Mouse (Mus musculus) midbrain, embryonic 16.5 days (tissue): ENCODE measurements around the gene Sall4. TPM values are rescaled to one million over a fixed set of nuclear protein-coding genes. Genes with fewer than 3 reads are reported as not detected.
A peak's percentile ranks its signal among the peaks of the same experiment; 100 is the strongest.

Experiments
- ATAC-seq: fragments of 200-750 bp; cut with Nextera tagmentation; 2 replicates; pipeline ENCODE4 v1.8.0; 2017; ENCODE audit warnings: moderate TSS enrichment
- H3K27ac ChIP-seq: fragments of 300-500 bp; sonication (generic); 2 replicates; pipeline ENCODE4 v1.5.1; 2014; ENCODE audit warnings: mild to moderate bottlenecking, low read length, mixed read lengths
- H3K27me3 ChIP-seq: fragments of 300-500 bp; sonication (generic); 2 replicates; pipeline ENCODE4 v1.6.1; 2014; ENCODE audit warnings: low read depth, low read length, mixed read lengths; ENCODE audit not compliant: control insufficient read depth, insufficient read depth
- H3K36me3 ChIP-seq: fragments of 300-500 bp; sonication (generic); 2 replicates; pipeline ENCODE4 v1.6.1; 2014; ENCODE audit warnings: mild to moderate bottlenecking, low read length, moderate library complexity, mixed read lengths; ENCODE audit not compliant: control insufficient read depth, insufficient read depth
- H3K4me1 ChIP-seq: fragments of 300-500 bp; sonication (generic); 2 replicates; pipeline ENCODE4 v1.6.1; 2014; ENCODE audit warnings: mild to moderate bottlenecking, low read length, mixed read lengths; ENCODE audit not compliant: control insufficient read depth, insufficient read depth
- H3K4me2 ChIP-seq: fragments of 300-500 bp; sonication (generic); 2 replicates; pipeline ENCODE4 v1.6.1; 2014; ENCODE audit warnings: mild to moderate bottlenecking, low read length, mixed read lengths
- H3K4me3 ChIP-seq: fragments of 300-500 bp; sonication (generic); 2 replicates; pipeline ENCODE4 v1.5.1; 2014; ENCODE audit warnings: low read depth, mild to moderate bottlenecking, low read length, moderate library complexity, mixed read lengths
- H3K9ac ChIP-seq: fragments of 300-500 bp; sonication (generic); 2 replicates; pipeline ENCODE4 v1.6.1; 2014; ENCODE audit warnings: low read depth, low read length, mixed read lengths
- H3K9me3 ChIP-seq: fragments of 300-500 bp; sonication (generic); replicated peaks from 2 replicates; pipeline ENCODE4 v1.6.1; 2014; ENCODE audit warnings: mild to moderate bottlenecking, low read length, mixed read lengths; ENCODE audit not compliant: control insufficient read depth, poor library complexity, severe bottlenecking
- WGBS: fragments of 180-500 bp; shearing (Covaris S2); extraction: QIAGEN DNeasy Blood & Tissue Kit; methylation state at CpG from one replicate; pipeline ENCODE4 v1.1.7; 2014; 5-methylcytosine and 5-hydroxymethylcytosine counted together
- polyA plus RNA-seq: library from polyadenylated mRNA; unstranded; fragments of >200 nt; fragmentation: Nextera tagmentation; extraction: Ambion mirVana; gene quantifications from 2 replicates; pipeline ENCODE4 v1.2.1, GENCODE M21; 2015

The Sall4 gene
- 0.84 and 1.9 TPM in 2 replicates for polyA plus RNA-seq

DNA sequence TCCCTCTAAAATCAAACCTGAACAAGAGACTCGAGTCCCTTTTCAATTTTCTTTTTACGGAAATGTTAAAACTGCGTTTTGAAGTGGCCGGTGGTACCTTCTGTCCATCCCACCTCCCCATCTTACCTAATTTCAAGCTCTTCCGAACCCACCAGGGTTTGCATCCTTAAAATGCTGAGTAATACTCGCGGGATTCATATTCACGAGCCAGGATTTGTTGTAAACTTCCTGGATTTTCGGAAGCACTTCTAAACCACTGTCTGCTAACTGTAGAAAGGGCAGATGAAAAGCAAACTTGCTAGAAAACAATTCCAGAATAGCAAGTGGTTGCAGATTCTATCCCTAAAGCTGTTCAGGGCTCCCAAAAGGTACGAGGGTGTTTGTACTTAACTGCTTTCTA, at the start of gene Sall4:
TSS of gene Sall4 (minus strand) at position 362 of the 400 bp plus-strand sequence.
- H3K9ac ChIP-seq = peak within 1 kb of the TSS; percentile 53
- peak within 1 kb of the TSS; percentile 82 for H3K4me2 ChIP-seq
- peaks cover 13% of the 10 kb centered on the region for H3K27me3 ChIP-seq
- H3K4me1 ChIP-seq = peaks cover 29% of the 10 kb centered on the region
- 10% methylated on average over 10 of the region's 10 CpGs for WGBS
- H3K36me3 ChIP-seq = no peaks in the 10 kb centered on the region
- no peak for ATAC-seq
- no peak within 1 kb of the TSS for H3K27ac ChIP-seq
- peak within 1 kb of the TSS; percentile 44 for H3K4me3 ChIP-seq
- no peaks in the 10 kb centered on the region for H3K9me3 ChIP-seq

DNA sequence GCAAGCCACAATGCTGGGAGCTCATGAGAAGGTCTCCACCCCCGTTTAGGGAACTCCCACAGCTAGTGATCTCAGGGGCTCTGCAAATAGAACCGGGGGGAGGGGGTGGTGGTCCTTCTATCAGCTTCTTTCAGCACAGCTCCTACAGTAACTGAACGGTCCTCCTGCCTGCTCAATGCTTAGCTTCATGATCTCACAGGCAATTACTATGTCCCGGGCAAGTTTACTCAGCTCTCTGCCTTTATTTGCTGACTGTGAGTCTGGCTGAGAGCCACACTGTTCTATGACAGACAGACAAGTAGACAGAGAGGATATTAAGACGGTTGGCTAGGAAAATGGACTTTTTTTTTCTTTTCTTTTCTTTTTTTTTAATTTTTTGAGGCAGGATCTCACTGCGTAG, 45.5 kb upstream of the Sall4 start:
- Histone ChIP-seq H3K4me3 (no peak overlapping the region), H3K27ac (no peak overlapping the region), H3K4me1 (peaks cover 6% of the 10 kb centered on the region), H3K9ac (no peak overlapping the region), H3K9me3 (no peaks in the 10 kb centered on the region), H3K4me2 (no peak overlapping the region), H3K36me3 (no peaks in the 10 kb centered on the region), H3K27me3 (no peaks in the 10 kb centered on the region; the same call in 1 of the 2 replicates)
- WGBS = 51% methylated on average over 6 of the region's 6 CpGs
- no peak for ATAC-seq

DNA sequence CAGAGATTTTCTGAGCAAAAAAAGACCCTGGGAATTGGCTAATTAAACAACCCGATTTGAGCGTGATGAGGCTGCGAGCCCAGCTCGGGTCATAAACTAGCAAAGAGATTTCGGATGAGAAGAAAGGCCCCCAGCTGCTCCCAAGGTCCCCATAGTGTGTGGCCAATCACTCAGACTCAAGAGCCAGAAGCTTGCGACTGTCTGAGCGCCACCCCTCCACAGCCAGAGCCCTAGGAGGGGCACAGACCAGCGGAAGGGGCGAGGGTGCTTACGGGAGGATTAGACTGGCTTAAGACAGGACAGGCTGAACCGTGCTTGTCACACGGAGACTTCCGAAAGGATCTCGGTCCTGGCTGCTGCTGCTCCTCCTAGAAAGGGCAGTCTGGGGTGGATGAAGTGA, 42.2 kb upstream of the Sall4 start:
- 2% methylated on average over 14 of the region's 14 CpGs for WGBS
- Histone ChIP-seq H3K27ac (no peak overlapping the region), H3K36me3 (no peaks in the 10 kb centered on the region), H3K4me1 (peaks cover 6% of the 10 kb centered on the region), H3K9me3 (no peaks in the 10 kb centered on the region), H3K27me3 (no peaks in the 10 kb centered on the region; the same call in 1 of the 2 replicates), H3K4me3 (no peak overlapping the region), H3K4me2 (peak overlapping the region; percentile 44), H3K9ac (0 out of 2 replicates have a peak overlapping the region, but pooled peaks have one; percentile 38)
- ATAC-seq = no peak

DNA sequence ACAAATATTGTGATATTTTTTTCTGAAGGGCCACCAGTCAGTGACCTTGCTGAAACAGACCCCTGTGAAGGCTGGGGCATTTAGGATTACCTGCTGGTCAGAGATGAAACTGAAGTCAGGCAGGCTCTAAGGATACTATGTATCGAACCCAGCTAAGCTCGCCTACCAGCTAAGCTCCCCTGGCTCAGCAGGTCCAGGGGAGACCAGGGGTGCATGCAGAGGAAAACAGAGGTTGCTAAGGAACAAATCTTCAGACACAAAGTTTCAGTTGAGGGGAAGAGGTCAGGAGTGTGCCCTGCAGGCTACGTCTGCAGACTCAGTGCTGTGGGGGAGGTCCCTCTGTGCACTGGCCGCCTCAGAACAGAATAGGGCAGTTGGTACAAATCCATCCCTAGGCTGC, 39.9 kb upstream of the Sall4 start:
- Histone ChIP-seq H3K9me3 (no peaks in the 10 kb centered on the region), H3K9ac (no peak overlapping the region), H3K4me2 (no peak overlapping the region), H3K27me3 (no peaks in the 10 kb centered on the region; the same call in 1 of the 2 replicates), H3K36me3 (no peaks in the 10 kb centered on the region), H3K4me1 (peaks cover 6% of the 10 kb centered on the region), H3K27ac (no peak overlapping the region), H3K4me3 (no peak overlapping the region)
- ATAC-seq = no peak
- WGBS = 20% methylated on average over 4 of the region's 4 CpGs

DNA sequence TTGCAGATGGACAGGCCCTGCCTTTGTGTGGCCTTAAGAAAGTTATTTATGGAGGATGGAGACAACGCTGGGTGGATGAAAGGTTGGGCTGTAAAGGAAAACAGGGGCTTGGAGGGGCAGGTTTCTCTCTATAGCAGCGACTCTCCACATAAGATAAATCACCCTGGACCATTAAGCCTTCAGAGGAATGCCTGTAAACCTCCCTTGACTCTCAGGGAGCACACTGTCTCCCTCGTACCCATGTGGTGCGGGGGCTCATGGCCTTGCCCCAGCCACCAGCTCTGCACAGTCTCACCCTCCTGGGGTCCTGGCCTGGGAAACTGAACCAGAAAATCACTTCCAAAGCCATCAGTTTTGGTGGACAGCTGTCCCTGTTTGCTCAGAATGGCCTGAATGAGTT, 36.1 kb upstream of the Sall4 start:
- 79% methylated on average over 4 of the region's 4 CpGs for WGBS
- H3K9me3 ChIP-seq = no peaks in the 10 kb centered on the region
- no peak overlapping the region for H3K9ac ChIP-seq
- no peak overlapping the region for H3K4me2 ChIP-seq
- H3K27me3 ChIP-seq = no peaks in the 10 kb centered on the region
- H3K4me1 ChIP-seq = no peaks in the 10 kb centered on the region
- no peak overlapping the region for H3K27ac ChIP-seq
- H3K4me3 ChIP-seq = no peak overlapping the region
- no peak for ATAC-seq
- no peaks in the 10 kb centered on the region for H3K36me3 ChIP-seq

DNA sequence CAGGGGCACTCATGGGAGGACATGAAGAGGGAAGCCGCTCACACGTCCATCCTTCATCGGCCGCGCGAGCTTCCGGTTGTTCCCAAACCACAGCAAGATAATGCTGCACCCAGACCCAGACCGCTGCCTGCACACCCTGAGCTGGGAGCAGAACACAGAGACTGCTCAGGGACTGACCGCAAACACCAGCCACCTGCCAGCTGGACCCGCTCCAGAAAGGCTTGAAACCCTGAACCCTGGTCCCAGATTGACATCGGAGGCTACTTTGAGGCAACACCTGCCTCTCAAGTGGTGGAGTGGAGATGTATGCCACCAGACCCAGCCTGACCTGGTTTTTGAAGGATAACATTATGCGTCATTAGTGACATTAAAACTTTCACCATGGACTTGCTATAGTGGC, 31.6 kb upstream of the Sall4 start:
- no peak overlapping the region for H3K4me2 ChIP-seq
- WGBS = 89% methylated on average over 12 of the region's 12 CpGs
- H3K4me3 ChIP-seq = no peak overlapping the region
- no peaks in the 10 kb centered on the region for H3K27me3 ChIP-seq
- H3K9me3 ChIP-seq = no peaks in the 10 kb centered on the region
- H3K27ac ChIP-seq = no peak overlapping the region
- no peaks in the 10 kb centered on the region for H3K4me1 ChIP-seq
- no peaks in the 10 kb centered on the region for H3K36me3 ChIP-seq
- no peak overlapping the region for H3K9ac ChIP-seq
- ATAC-seq = no peak

DNA sequence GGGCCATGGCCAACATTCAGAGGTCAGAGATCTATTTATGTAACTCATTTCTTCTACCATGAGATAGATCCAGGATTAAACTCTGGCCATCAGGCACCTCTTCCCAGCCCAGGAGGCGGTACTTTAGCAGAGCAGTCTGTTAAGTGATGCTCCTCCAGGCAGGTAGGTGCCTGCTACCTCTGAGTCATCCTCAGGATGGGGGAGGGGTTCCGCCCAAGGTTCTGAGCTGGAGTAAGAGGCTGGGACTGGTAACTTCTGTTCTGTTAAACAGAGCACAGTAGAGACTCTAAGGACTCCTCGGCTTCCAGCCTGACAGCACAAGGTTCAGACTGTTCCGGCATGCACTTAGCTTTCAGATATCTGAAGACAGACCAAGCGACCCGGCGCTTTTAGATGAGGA, 31.2 kb upstream of the Sall4 start:
- Histone ChIP-seq H3K27ac (no peak overlapping the region), H3K27me3 (no peaks in the 10 kb centered on the region), H3K9me3 (no peaks in the 10 kb centered on the region), H3K4me3 (no peak overlapping the region), H3K4me1 (no peaks in the 10 kb centered on the region), H3K9ac (no peak overlapping the region), H3K4me2 (no peak overlapping the region), H3K36me3 (no peaks in the 10 kb centered on the region)
- no peak for ATAC-seq
- 91% methylated on average over 7 of the region's 7 CpGs for WGBS

DNA sequence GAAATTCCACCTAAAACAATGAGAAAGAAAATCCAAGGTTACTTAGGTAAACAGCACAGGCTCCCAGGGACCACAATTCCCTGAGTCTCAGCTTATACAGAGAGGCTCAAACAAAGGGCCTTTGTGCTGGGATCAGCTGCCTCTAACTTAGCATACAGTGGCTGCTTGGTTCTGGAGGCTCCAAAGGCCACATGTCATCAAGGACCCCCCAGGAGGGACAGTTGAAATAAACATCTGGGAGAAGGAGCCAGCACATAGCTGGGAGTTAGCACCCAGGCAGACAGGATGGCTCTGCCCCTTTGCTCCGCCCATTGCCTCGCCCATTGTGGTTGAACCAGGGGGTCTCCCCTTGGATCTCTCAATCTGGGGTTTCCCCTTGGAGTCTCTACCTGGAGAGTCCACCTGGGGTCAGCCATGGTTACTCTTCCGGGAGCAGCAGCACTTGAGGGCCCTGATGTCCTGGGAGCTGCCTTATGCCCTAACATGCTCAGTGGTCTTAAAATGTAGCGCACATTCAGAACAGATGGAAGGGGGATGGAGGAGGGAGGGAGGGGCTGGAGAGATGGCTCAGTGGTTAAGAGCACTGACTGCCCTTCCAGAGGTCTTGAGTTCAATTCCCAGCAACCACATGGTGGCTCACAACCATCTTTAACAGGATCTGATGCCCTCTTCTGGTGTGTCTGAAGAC, 23.5 kb upstream of the Sall4 start:
- Histone ChIP-seq H3K27ac (no peak overlapping the region), H3K36me3 (no peaks in the 10 kb centered on the region), H3K4me2 (no peak overlapping the region), H3K27me3 (no peaks in the 10 kb centered on the region), H3K9ac (no peak overlapping the region), H3K4me3 (no peak overlapping the region), H3K9me3 (no peaks in the 10 kb centered on the region), H3K4me1 (no peaks in the 10 kb centered on the region)
- no peak for ATAC-seq
- WGBS = 51% methylated on average over 4 of the region's 4 CpGs

DNA sequence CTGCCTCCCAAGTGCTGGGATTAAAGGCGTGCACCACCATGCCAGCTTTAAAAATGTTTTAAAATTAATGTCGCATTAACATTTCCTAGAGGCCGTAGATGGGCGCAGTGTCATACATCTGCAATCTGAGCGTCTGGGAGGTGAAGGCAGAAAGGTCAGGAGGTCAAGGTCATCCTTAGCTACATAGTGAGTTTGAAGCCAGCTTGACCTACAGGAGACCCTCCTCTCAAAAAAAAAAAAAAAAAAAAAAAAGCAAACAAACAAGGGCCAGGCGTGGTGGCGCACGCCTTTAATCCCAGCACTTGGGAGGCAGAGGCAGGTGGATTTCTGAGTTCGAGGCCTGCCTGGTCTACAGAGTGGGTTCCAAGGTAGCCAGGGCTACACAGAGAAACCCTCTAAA, 18.4 kb upstream of the Sall4 start:
- 96% methylated on average over 9 of the region's 9 CpGs for WGBS
- H3K27me3 ChIP-seq = no peaks in the 10 kb centered on the region
- no peak overlapping the region for H3K27ac ChIP-seq
- H3K4me2 ChIP-seq = no peak overlapping the region
- no peaks in the 10 kb centered on the region for H3K36me3 ChIP-seq
- H3K9ac ChIP-seq = no peak overlapping the region
- no peaks in the 10 kb centered on the region for H3K4me1 ChIP-seq
- ATAC-seq = no peak
- no peaks in the 10 kb centered on the region for H3K9me3 ChIP-seq
- no peak overlapping the region for H3K4me3 ChIP-seq
